Mouse (Mus musculus) cerebellum, adult 2 months (tissue): ENCODE measurements around the gene Smtnl2.

ENCODE experiments used
- CTCF ChIP-seq: fragments of 200-500 bp; IDR thresholded peaks from 2 replicates; pipeline ENCODE4 v1.5.1; 2011; ENCODE audit warnings: low read depth, mild to moderate bottlenecking, control low read depth, low read length, moderate library complexity, borderline replicate concordance; ENCODE audit not compliant: insufficient read depth
- POLR2A ChIP-seq: fragments of 200-500 bp; IDR thresholded peaks from 2 replicates; pipeline ENCODE4 v1.6.1; 2011; ENCODE audit warnings: low read length, control low read depth, borderline replicate concordance; ENCODE audit not compliant: insufficient read depth

DNA sequence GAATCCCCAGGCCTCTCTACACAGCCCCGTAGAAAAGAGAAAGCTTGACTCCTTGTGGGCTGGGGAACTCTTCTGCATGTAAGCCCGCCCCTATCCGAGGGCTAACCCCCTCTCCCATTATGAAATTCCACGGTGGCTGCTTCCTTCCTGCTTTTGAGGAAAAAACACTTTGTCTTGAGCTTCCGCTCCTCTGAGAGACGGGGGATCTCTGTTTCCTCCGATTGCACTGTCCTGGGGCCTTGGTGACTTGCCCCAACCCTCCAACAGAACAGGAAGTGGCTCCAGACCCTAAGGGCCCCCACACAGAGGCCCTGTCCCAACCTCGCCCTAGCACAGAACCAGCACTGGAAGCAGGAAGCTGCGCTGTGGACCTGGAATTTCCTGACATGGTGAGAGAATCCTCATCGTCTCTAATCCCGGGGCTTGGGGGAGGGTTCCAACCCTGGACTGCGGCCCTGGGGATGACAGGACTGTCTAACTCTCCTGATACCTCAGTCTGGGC is 46.5 kb upstream of the Smtnl2 start:
- TF ChIP-seq CTCF (no peak), POLR2A (no peak)
